Mouse (Mus musculus) liver, adult 2 months (tissue): ENCODE data around the gene Pak2.

ENCODE experiments used
- CTCF ChIP-seq: fragments of 200-500 bp; IDR thresholded peaks from 2 replicates; pipeline ENCODE4 v1.5.1; 2011; ENCODE audit warnings: low read depth, low read length, control low read depth
- POLR2A ChIP-seq: fragments of 200-500 bp; IDR thresholded peaks from 2 replicates; pipeline ENCODE4 v1.6.1; 2011; ENCODE audit warnings: low read length, control low read depth; ENCODE audit not compliant: insufficient read depth; ENCODE audit errors: extremely low read depth

DNA sequence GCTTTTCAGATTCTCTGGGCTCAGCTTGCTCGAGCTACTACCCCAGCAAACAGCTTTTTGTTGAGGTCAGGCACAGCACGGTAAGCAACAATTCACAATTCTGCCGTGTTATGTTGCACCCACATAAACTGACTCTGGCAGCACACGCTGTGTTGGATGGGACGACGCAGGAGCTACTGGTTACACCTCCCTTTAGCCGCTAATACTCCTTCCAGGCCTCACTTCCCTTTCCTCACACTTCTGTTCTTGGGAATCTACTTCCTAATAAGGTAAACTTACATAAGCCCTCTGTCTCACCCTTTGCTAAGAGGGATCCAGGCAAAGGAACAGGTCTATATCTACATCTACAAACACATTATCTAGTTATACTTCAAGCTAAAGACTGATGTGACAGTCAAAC is 15.2 kb downstream of the Pak2 start:
- TF ChIP-seq POLR2A (no peak), CTCF (no peak)
